Mouse (Mus musculus): Measurements from ENCODE around the gene Ubr7. TPM values are rescaled to one million over a fixed set of nuclear protein-coding genes. Genes with fewer than 3 reads are reported as not detected.

Ubr7 gene
- total and polyA plus RNA-seq, 3 experiments, result 46.3 to 80.4 (median 48.8) TPM

- dilution Hi-C loops (cut with MboI; ENCODE audit: extremely low pct_ligation_motif_present, extremely low pct_unique_long_range_greater_than_20kb, low sequenced_read_pairs) (no loop called here), in situ Hi-C loops (cut with MboI; ENCODE audit: low pct_ligation_motif_present, low pct_unique_long_range_greater_than_20kb, low sequenced_read_pairs) (no loop called here)
- Histone ChIP-seq H3K4me2 (ENCODE audit: insufficient read depth, low read depth, poor library complexity, severe bottlenecking) (peak overlapping the region; percentile 70), H3K27ac (ENCODE audit: insufficient read depth, low read depth) (peak overlapping the region; percentile 23; the same call in 1 of the 2 replicates), H3K79me2 (replicated peaks; ENCODE audit: control insufficient read depth, extremely low read depth, insufficient read depth, poor library complexity, severe bottlenecking) (peaks cover 74% of the 10 kb centered on the region), H3K9ac (ENCODE audit: insufficient read depth, low read depth) (peak overlapping the region; percentile 51; the same call in 1 of the 2 replicates), H3K4me3 (replicated peaks in 1 of 3; ENCODE audit: low read depth in 2 of 3, low read length in 2 of 3, poor library complexity in 1 of 3) (peak overlapping the region; percentile 68 to 92 (median 84)), H3K4me1 (ENCODE audit: control insufficient read depth in 1 of 2, insufficient read depth in 2 of 2) (peaks cover 4 to 46% of the 10 kb centered on the region in 2 experiments; a peak in 3 of 4 replicates), H3K36me3 (replicated peaks in 1 of 2; ENCODE audit: control insufficient read depth in 1 of 2, insufficient read depth in 1 of 2, low read length in 1 of 2) (peaks cover 3 to 31% of the 10 kb centered on the region in 2 experiments), H3K9me3 (replicated peaks; ENCODE audit: low read length) (no peaks in the 10 kb centered on the region), H3K27me3 (replicated peaks) (no peaks in the 10 kb centered on the region)
- no peak for DNase-seq (ENCODE audit: extremely low read depth)
- TF ChIP-seq MAX (IDR thresholded peaks at IDR 0.05; ENCODE audit: low read length) (peak; percentile 78), UBTF (IDR thresholded peaks at IDR 0.05; ENCODE audit: low read depth, low read length) (peak; percentile 32; the same call in 1 of the 2 replicates), TCF12 (IDR thresholded peaks at IDR 0.05; ENCODE audit: low read depth, low read length) (no peak), MXI1 (IDR thresholded peaks at IDR 0.05; ENCODE audit: low read depth, low read length) (peak; percentile 52)
These were observed 595 bp upstream of the Ubr7 start for GRCm38 (mm10) chr12:102757055-102757688.

- Histone ChIP-seq H3K4me2 (ENCODE audit: insufficient read depth, low read depth, poor library complexity, severe bottlenecking) (peak within 1 kb of the TSS; percentile 95), H3K9me3 (replicated peaks; ENCODE audit: low read length) (no peaks in the 10 kb centered on the region), H3K27ac (ENCODE audit: insufficient read depth, low read depth) (peak within 1 kb of the TSS; percentile 48), H3K4me1 (ENCODE audit: control insufficient read depth in 1 of 2, insufficient read depth in 2 of 2) (peaks cover 4 to 51% of the 10 kb centered on the region in 2 experiments; a peak in 3 of 4 replicates), H3K79me2 (replicated peaks; ENCODE audit: control insufficient read depth, extremely low read depth, insufficient read depth, poor library complexity, severe bottlenecking) (peaks cover 71% of the 10 kb centered on the region), H3K9ac (ENCODE audit: insufficient read depth, low read depth) (peak within 1 kb of the TSS; percentile 89), H3K36me3 (replicated peaks in 1 of 2; ENCODE audit: control insufficient read depth in 1 of 2, insufficient read depth in 1 of 2, low read length in 1 of 2) (peaks cover 9 to 37% of the 10 kb centered on the region in 2 experiments), H3K27me3 (replicated peaks) (no peaks in the 10 kb centered on the region), H3K4me3 (replicated peaks in 1 of 3; ENCODE audit: low read depth in 2 of 3, low read length in 2 of 3, poor library complexity in 1 of 3) (peak within 1 kb of the TSS; percentile 84 to 97 (median 92))
- in situ Hi-C loops (cut with MboI; ENCODE audit: low pct_ligation_motif_present, low pct_unique_long_range_greater_than_20kb, low sequenced_read_pairs) (no loop called here), dilution Hi-C loops (cut with MboI; ENCODE audit: extremely low pct_ligation_motif_present, extremely low pct_unique_long_range_greater_than_20kb, low sequenced_read_pairs) (no loop called here)
- no peak for TF ChIP-seq ZC3H11A (IDR thresholded peaks at IDR 0.05; ENCODE audit: low read depth, low read length)
- TF ChIP-seq MXI1 (IDR thresholded peaks at IDR 0.05; ENCODE audit: low read depth, low read length), result peak; percentile 25; the same call in 1 of the 2 replicates
- no peak for TF ChIP-seq MAFK (IDR thresholded peaks at IDR 0.05; ENCODE audit: insufficient replicate concordance, low read length)
- TF ChIP-seq IRF4 (IDR thresholded peaks at IDR 0.05; ENCODE audit: low read depth, low read length), result no peak
- TF ChIP-seq NELFE (IDR thresholded peaks at IDR 0.05; ENCODE audit: low read depth, low read length), result no peak
- no peak for TF ChIP-seq POLR2A (IDR thresholded peaks at IDR 0.05; ENCODE audit: low read depth, low read length)
- no peak for TF ChIP-seq PAX5 (IDR thresholded peaks at IDR 0.05; ENCODE audit: low read length)
- TF ChIP-seq NRF1 (IDR thresholded peaks at IDR 0.05; ENCODE audit: low read depth, low read length), result no peak
- TF ChIP-seq SIN3A (IDR thresholded peaks at IDR 0.05; ENCODE audit: low read length), result peak; percentile 18; the same call in 1 of the 2 replicates
- no peak for TF ChIP-seq E2F4 (IDR thresholded peaks at IDR 0.05; ENCODE audit: insufficient replicate concordance, low read depth, low read length)
- TF ChIP-seq SMC3 (IDR thresholded peaks at IDR 0.05; ENCODE audit: low read depth, low read length), result no peak
- TF ChIP-seq MAZ (IDR thresholded peaks at IDR 0.05; ENCODE audit: low read depth, low read length), result no peak; the same call in 1 of the 2 replicates
- TF ChIP-seq ETS1 (conservative IDR thresholded peaks at IDR 0.05; ENCODE audit: low read depth, low read length), result no peak
- no peak for TF ChIP-seq JUN (IDR thresholded peaks at IDR 0.05; ENCODE audit: insufficient read depth, low read depth, low read length)
- no peak for TF ChIP-seq TBP (conservative IDR thresholded peaks at IDR 0.05; ENCODE audit: low read depth, low read length)
- peak; percentile 36 for DNase-seq (ENCODE audit: extremely low read depth)
These were observed 613 bp downstream of the Ubr7 start, which contains the start of gene Gm20604 for GRCm38 (mm10) chr12:102758403-102758756. Gene Gm20604 (minus strand): TSS chr12:102758672.

Data from CH12.LX (cell line).